Mouse (Mus musculus): ENCODE data around the gene Cdk5r1.

DNA sequence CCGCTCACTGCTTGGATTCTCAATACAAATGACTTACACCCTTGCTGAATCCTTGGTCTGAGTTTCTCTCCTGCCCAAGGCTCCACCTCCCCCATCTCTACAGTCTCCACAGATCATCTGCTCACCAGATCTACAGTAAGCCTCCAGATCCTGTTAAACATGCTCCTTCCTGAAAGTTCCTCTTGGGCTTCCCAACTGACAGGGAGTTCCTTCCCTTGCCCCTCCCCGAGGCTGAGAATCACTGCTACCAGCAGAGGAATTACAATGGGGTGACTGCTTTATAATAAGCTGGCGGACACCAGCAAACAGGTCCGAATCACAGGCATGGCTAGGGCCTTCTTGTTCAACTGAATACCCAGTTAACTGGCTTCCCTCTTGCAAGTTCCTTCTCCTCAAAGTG, 46.6 kb downstream of the Cdk5r1 start:
- TF ChIP-seq UBTF (IDR thresholded peaks at IDR 0.05; ENCODE audit: low read depth, low read length) (no peak), HCFC1 (IDR thresholded peaks at IDR 0.05; ENCODE audit: low read depth, low read length) (no peak), ELF1 (IDR thresholded peaks at IDR 0.05; ENCODE audit: low read depth, low read length) (no peak), CTCF (conservative IDR thresholded peaks at IDR 0.05 in 1 of 2, IDR thresholded peaks at IDR 0.05 in 1 of 2; ENCODE audit: low read depth in 2 of 2, low read length in 2 of 2) (no peak), CHD2 (IDR thresholded peaks at IDR 0.05; ENCODE audit: low read length) (no peak), MEF2A (IDR thresholded peaks at IDR 0.05; ENCODE audit: borderline replicate concordance, low read depth, low read length) (no peak), ZC3H11A (IDR thresholded peaks at IDR 0.05; ENCODE audit: low read depth, low read length) (no peak), SIN3A (IDR thresholded peaks at IDR 0.05; ENCODE audit: low read length) (no peak), POLR2A (IDR thresholded peaks at IDR 0.05; ENCODE audit: low read depth, low read length) (no peak), MAFK (IDR thresholded peaks at IDR 0.05; ENCODE audit: insufficient replicate concordance, low read length) (no peak), RAD21 (IDR thresholded peaks at IDR 0.05; ENCODE audit: low read depth, low read length) (no peak), NELFE (IDR thresholded peaks at IDR 0.05; ENCODE audit: low read depth, low read length) (no peak), ZKSCAN1 (IDR thresholded peaks at IDR 0.05; ENCODE audit: borderline replicate concordance, low read depth, low read length) (no peak)
